Mouse (Mus musculus) CH12.LX (cell line): ENCODE data around the gene Man1a2. TPM values are rescaled to one million over a fixed set of nuclear protein-coding genes. Genes with fewer than 3 reads are reported as not detected.

ENCODE experiments used
- DNase-seq: peaks from one replicate; pipeline ENCODE4 v3.0.0-alpha.2; 2013; ENCODE audit errors: extremely low read depth
- H3K27ac ChIP-seq: 2 replicates; pipeline ENCODE4 v1.5.1; 2012; ENCODE audit warnings: low read depth, mild to moderate bottlenecking, control low read depth, moderate library complexity; ENCODE audit not compliant: insufficient read depth
- H3K27me3 ChIP-seq: replicated peaks from 2 replicates; pipeline ENCODE3; 2012; ENCODE audit warnings: inconsistent platforms
- H3K36me3 ChIP-seq, 2 experiments: replicated peaks in 1 of 2; 2 replicates each; pipeline versions ENCODE3 to v1.6.1; 2012; ENCODE audit warnings: inconsistent platforms in 1 of 2, low read length in 1 of 2, mild to moderate bottlenecking in 1 of 2, mixed read lengths in 1 of 2, moderate library complexity in 1 of 2; ENCODE audit not compliant: control insufficient read depth in 1 of 2, insufficient read depth in 1 of 2
- H3K4me1 ChIP-seq, 2 experiments: 2 replicates each; pipeline ENCODE4 v1.6.1; 2012; ENCODE audit warnings: inconsistent platforms in 1 of 2, moderate library complexity in 1 of 2; ENCODE audit not compliant: insufficient read depth in 2 of 2, control insufficient read depth in 1 of 2
- H3K4me2 ChIP-seq: 2 replicates; pipeline ENCODE4 v1.6.1; 2012; ENCODE audit warnings: low read depth, mild to moderate bottlenecking, control low read depth; ENCODE audit not compliant: poor library complexity, insufficient read depth, severe bottlenecking
- H3K4me3 ChIP-seq, 3 experiments: fragments of 150-350 bp in 1 of 3; sonication (generic) in 1 of 3; replicated peaks in 1 of 3; 2 replicates each; pipeline versions ENCODE3 to v1.5.1; 2011 to 2012; ENCODE audit warnings: low read depth in 2 of 3, low read length in 2 of 3, mild to moderate bottlenecking in 2 of 3, moderate library complexity in 2 of 3, control low read depth in 1 of 3, improper control_type of control experiment in 1 of 3, inconsistent platforms in 1 of 3, mixed read lengths in 1 of 3; ENCODE audit not compliant: poor library complexity in 1 of 3
- H3K79me2 ChIP-seq: replicated peaks from 2 replicates; pipeline ENCODE4 v1.6.1; 2012; ENCODE audit warnings: mild to moderate bottlenecking, moderate library complexity; ENCODE audit not compliant: control insufficient read depth, poor library complexity, insufficient read depth, severe bottlenecking; ENCODE audit errors: extremely low read depth
- H3K9ac ChIP-seq: 2 replicates; pipeline ENCODE4 v1.6.1; 2012; ENCODE audit warnings: low read depth, mild to moderate bottlenecking, control low read depth, moderate library complexity; ENCODE audit not compliant: insufficient read depth
- H3K9me3 ChIP-seq: replicated peaks from 2 replicates; pipeline ENCODE3; 2012; ENCODE audit warnings: low read length, inconsistent platforms, mixed read lengths
- BHLHE40 ChIP-seq: IDR thresholded peaks from 2 replicates; pipeline ENCODE4 v1.6.1; 2011; ENCODE audit warnings: mild to moderate bottlenecking, low read depth, low read length, improper control_type of control experiment
- EP300 ChIP-seq: IDR thresholded peaks from 2 replicates; pipeline ENCODE4 v1.6.1; 2011; ENCODE audit warnings: low read length, improper control_type of control experiment
- ETS1 ChIP-seq: conservative IDR thresholded peaks from 2 replicates; pipeline ENCODE4 v1.6.1; 2012; ENCODE audit warnings: low read depth, mild to moderate bottlenecking, inconsistent platforms, low read length, improper control_type of control experiment, moderate library complexity
- GABPA ChIP-seq: IDR thresholded peaks from 2 replicates; pipeline ENCODE4 v1.6.1; 2012; ENCODE audit warnings: low read depth, low read length, improper control_type of control experiment, inconsistent platforms; ENCODE audit not compliant: insufficient replicate concordance
- IRF4 ChIP-seq: IDR thresholded peaks from 2 replicates; pipeline ENCODE4 v1.6.1; 2014; ENCODE audit warnings: low read depth, mild to moderate bottlenecking, inconsistent platforms, low read length, improper control_type of control experiment
- JUN ChIP-seq: IDR thresholded peaks from 2 replicates; pipeline ENCODE4 v1.6.1; 2011; ENCODE audit warnings: low read depth, mild to moderate bottlenecking, low read length, improper control_type of control experiment, moderate library complexity; ENCODE audit not compliant: insufficient read depth
- JUND ChIP-seq: conservative IDR thresholded peaks from 2 replicates; pipeline ENCODE4 v1.6.1; 2011; ENCODE audit warnings: low read depth, low read length, improper control_type of control experiment
- MEF2A ChIP-seq: IDR thresholded peaks from 2 replicates; pipeline ENCODE4 v1.6.1; 2014; ENCODE audit warnings: low read depth, mild to moderate bottlenecking, inconsistent platforms, low read length, improper control_type of control experiment, borderline replicate concordance
- NRF1 ChIP-seq: IDR thresholded peaks from 2 replicates; pipeline ENCODE4 v1.6.1; 2014; ENCODE audit warnings: low read depth, mild to moderate bottlenecking, inconsistent platforms, low read length, improper control_type of control experiment, moderate library complexity
- PAX5 ChIP-seq: IDR thresholded peaks from 2 replicates; pipeline ENCODE4 v1.6.1; 2012; ENCODE audit warnings: low read length, inconsistent platforms, mixed read lengths
- RAD21 ChIP-seq: IDR thresholded peaks from 2 replicates; pipeline ENCODE4 v1.6.1; 2011; ENCODE audit warnings: low read depth, mild to moderate bottlenecking, low read length, improper control_type of control experiment, moderate library complexity
- SMC3 ChIP-seq: IDR thresholded peaks from 2 replicates; pipeline ENCODE4 v1.6.1; 2011; ENCODE audit warnings: low read depth, low read length, improper control_type of control experiment
- TCF12 ChIP-seq: IDR thresholded peaks from 2 replicates; pipeline ENCODE4 v1.6.1; 2014; ENCODE audit warnings: low read depth, mild to moderate bottlenecking, inconsistent platforms, low read length, improper control_type of control experiment
- ZNF384 ChIP-seq: IDR thresholded peaks from 2 replicates; pipeline ENCODE4 v1.6.1; 2012; ENCODE audit warnings: low read depth, low read length, improper control_type of control experiment, inconsistent platforms
- dilution Hi-C: fragments of 300-500 bp; cut with MboI; formaldehyde crosslinking; loops from 2 replicates; pipeline ENCODE4 v1.14.3; 2020; ENCODE audit warnings: low sequenced_read_pairs; ENCODE audit not compliant: extremely low pct_unique_long_range_greater_than_20kb, extremely low pct_ligation_motif_present
- in situ Hi-C: fragments of 300-500 bp; cut with MboI; formaldehyde crosslinking; loops from 3 replicates; pipeline ENCODE4 v1.14.3; 2019; ENCODE audit warnings: low sequenced_read_pairs, low pct_ligation_motif_present, low pct_unique_long_range_greater_than_20kb, mixed read lengths
- polyA plus RNA-seq: library from polyadenylated mRNA; unstranded; fragments of >175 nt; gene quantifications from 2 replicates; pipeline ENCODE4 v1.2.1, GENCODE M21; 2012; ENCODE audit warnings: low read depth; ENCODE audit not compliant: insufficient read length
- total RNA-seq, 2 experiments: library from RNA; depleted of rRNA; stranded (reverse); fragments of 300-350 nt in 1 of 2; fragments of >200 nt in 1 of 2; gene quantifications; 2 replicates each; pipeline ENCODE4 v1.2.3; 2012 to 2014

Gene Man1a2
- total and polyA plus RNA-seq, 3 experiments, result 31.1 to 73.6 (median 53.5) TPM

- dilution Hi-C loops (no loop called here), in situ Hi-C loops (no loop called here)
- H3K4me2 ChIP-seq, result no peak overlapping the region
- H3K4me3 ChIP-seq, result no peak overlapping the region
- H3K27me3 ChIP-seq, result no peaks in the 10 kb centered on the region
- no peaks in the 10 kb centered on the region for H3K79me2 ChIP-seq
- H3K36me3 ChIP-seq, result peaks cover 4 to 31% of the 10 kb centered on the region in 2 experiments
- no peak overlapping the region for H3K27ac ChIP-seq
- peak; percentile 40 for DNase-seq
- H3K9me3 ChIP-seq, result no peaks in the 10 kb centered on the region
- no peak for TF ChIP-seq PAX5
- no peak for TF ChIP-seq TCF12
- TF ChIP-seq IRF4, result peak; percentile 73
- 0 out of 2 replicates have a peak, but pooled peaks have one; percentile 11 for TF ChIP-seq ETS1
- TF ChIP-seq JUND, result peak; percentile 85
- no peak for TF ChIP-seq RAD21
- 0 out of 2 replicates have a peak, but pooled peaks have one; percentile 28 for TF ChIP-seq EP300
- TF ChIP-seq ZNF384, result peak; percentile 59; the same call in 1 of the 2 replicates
- TF ChIP-seq NRF1, result no peak
- TF ChIP-seq JUN, result peak; percentile 88
- TF ChIP-seq BHLHE40, result peak; percentile 78
- TF ChIP-seq MEF2A, result no peak
- H3K4me1 ChIP-seq, result peaks cover 0 to 2% of the 10 kb centered on the region in 2 experiments; a peak in 2 of 4 replicates
- no peak overlapping the region for H3K9ac ChIP-seq
Measured at GRCm38 (mm10) chr3:100591053-100591452, 94.2 kb downstream of the Man1a2 start.

GRCm38 (mm10) chr3:100582721-100583355, 102.5 kb downstream of the Man1a2 start:
- H3K36me3 ChIP-seq, result peaks cover 11 to 53% of the 10 kb centered on the region in 2 experiments
- dilution Hi-C loops, result no loop called here

More at GRCm38 (mm10) chr3:100582721-100583355, 102.5 kb downstream of the Man1a2 start:
- Histone ChIP-seq H3K9me3 (no peaks in the 10 kb centered on the region), H3K9ac (no peak overlapping the region), H3K4me2 (no peak overlapping the region), H3K4me3 (no peak overlapping the region), H3K79me2 (no peaks in the 10 kb centered on the region; the same call in 1 of the 2 replicates), H3K27me3 (no peaks in the 10 kb centered on the region), H3K27ac (no peak overlapping the region), H3K4me1 (no peaks in the 10 kb centered on the region)
- no peak for DNase-seq
- TF ChIP-seq GABPA, result no peak
- TF ChIP-seq SMC3, result no peak
- no peak for TF ChIP-seq RAD21
- TF ChIP-seq ETS1, result no peak
- no peak for TF ChIP-seq ZNF384
- in situ Hi-C loops, result no loop called here
